Mouse (Mus musculus): ENCODE measurements around the gene Spg11.
"Not testable (repeated sequence)": the region's sequence is repeated elsewhere in the genome, so short reads cannot be mapped to it uniquely, and the experiment has no call there.

The Spg11 gene

GRCm38 (mm10) chr2:122065200-122065969 lies 52.8 kb downstream of the Spg11 start:
- no peak for DNase-seq (ENCODE audit: low spot score in 2 of 2)

- no peak for DNase-seq (ENCODE audit: low spot score in 2 of 2)
These were observed 58.6 kb downstream of the Spg11 start for GRCm38 (mm10) chr2:122059365-122060115.

GRCm38 (mm10) chr2:122043926-122044325 lies 74.3 kb downstream of the Spg11 start:
- DNase-seq (ENCODE audit: low spot score in 2 of 2): no peak

- no peak for DNase-seq (ENCODE audit: low spot score in 2 of 2)
These were observed 82.1 kb downstream of the Spg11 start for GRCm38 (mm10) chr2:122036064-122036463.

GRCm38 (mm10) chr2:122031970-122032369 lies 86.2 kb downstream of the Spg11 start:
- DNase-seq (ENCODE audit: low spot score in 2 of 2): no peak

GRCm38 (mm10) chr2:122028756-122029700 lies 89.2 kb downstream of the Spg11 start:
- DNase-seq (ENCODE audit: low spot score in 2 of 2): peak; percentile 22 to 68

GRCm38 (mm10) chr2:122027862-122028755 lies 90.1 kb downstream of the Spg11 start, which contains the start of gene Eif3j1:
Gene Eif3j1, plus strand, starts transcription at chr2:122028546.
- peak; percentile 73 to 84 for DNase-seq (ENCODE audit: low spot score in 2 of 2)

GRCm38 (mm10) chr2:122027091-122027490 lies 91.1 kb downstream of the Spg11 start:
- DNase-seq (ENCODE audit: low spot score in 2 of 2): not testable (repeated sequence)

GRCm38 (mm10) chr2:122022284-122022683 lies 95.9 kb downstream of the Spg11 start:
- DNase-seq (ENCODE audit: low spot score in 2 of 2): no peak

GRCm38 (mm10) chr2:122018705-122019104 lies 99.5 kb downstream of the Spg11 start:
- no peak for DNase-seq (ENCODE audit: low spot score in 2 of 2)

GRCm38 (mm10) chr2:122011441-122011840 lies 106.7 kb downstream of the Spg11 start:
- DNase-seq (ENCODE audit: low spot score in 2 of 2): no peak

- no peak for DNase-seq (ENCODE audit: low spot score in 2 of 2)
These were observed 109.4 kb downstream of the Spg11 start for GRCm38 (mm10) chr2:122008832-122009231.

Measured in urinary bladder, adult 18-20 months (tissue).